Mouse (Mus musculus) embryo, embryonic 11.5 days (tissue): Measurements from ENCODE around the gene Med23.

Experiments
- DNase-seq: peaks from one replicate; pipeline ENCODE4 v3.0.0-alpha.2; 2012; ENCODE audit warnings: low read depth, low spot score

The Med23 gene

GRCm38 (mm10) chr10:24961112-24961511, 91.3 kb downstream of the Med23 start:
- no peak for DNase-seq

- DNase-seq = no peak
Observed at GRCm38 (mm10) chr10:24961889-24962288, 92.1 kb downstream of the Med23 start.
